Mouse (Mus musculus) myocyte (in vitro differentiated cells): ENCODE data around the gene Rpgrip1. TPM values are rescaled to one million over a fixed set of nuclear protein-coding genes. Genes with fewer than 3 reads are reported as not detected.

Experiments
- H3K27me3 ChIP-seq: one replicate; pipeline ENCODE4 v1.6.1; 2011; ENCODE audit not compliant: control insufficient read depth, insufficient read depth, insufficient read length
- H3K36me3 ChIP-seq: one replicate; pipeline ENCODE4 v1.6.1; 2011; ENCODE audit not compliant: control insufficient read depth, insufficient read depth
- H3K4me2 ChIP-seq: one replicate; pipeline ENCODE4 v1.6.1; 2011; ENCODE audit warnings: low read depth, control low read depth
- H3K4me3 ChIP-seq: one replicate; pipeline ENCODE4 v1.5.1; 2011; ENCODE audit warnings: mild to moderate bottlenecking, control low read depth, moderate library complexity
- H3K79me2 ChIP-seq: one replicate; pipeline ENCODE4 v1.6.1; 2011; ENCODE audit not compliant: control insufficient read depth, insufficient read depth
- H3ac ChIP-seq: one replicate; pipeline ENCODE4 v1.6.1; 2011; ENCODE audit not compliant: control insufficient read depth, insufficient read length
- CEBPB ChIP-seq: IDR thresholded peaks from 2 replicates; pipeline ENCODE4 v1.6.1; 2011; ENCODE audit warnings: mild to moderate bottlenecking, moderate library complexity; ENCODE audit not compliant: poor library complexity, insufficient read depth, severe bottlenecking
- E2F4 ChIP-seq: IDR thresholded peaks from one replicate; pipeline ENCODE4 v1.6.1; 2011; ENCODE audit warnings: mild to moderate bottlenecking, control low read depth, moderate library complexity; ENCODE audit not compliant: insufficient read depth
- MYOD1 ChIP-seq, 3 experiments: IDR thresholded peaks; one replicate each; pipeline ENCODE4 v1.6.1; 2011; ENCODE audit warnings: control low read depth in 2 of 3, low read depth in 2 of 3, mild to moderate bottlenecking in 2 of 3, moderate library complexity in 1 of 3; ENCODE audit not compliant: insufficient read length in 2 of 3, control insufficient read depth in 1 of 3
- MYOG ChIP-seq, 3 experiments: IDR thresholded peaks; one replicate each; pipeline ENCODE4 v1.6.1; 2011; ENCODE audit warnings: control low read depth in 2 of 3, low read depth in 2 of 3, mild to moderate bottlenecking in 2 of 3; ENCODE audit not compliant: insufficient read length in 2 of 3, control insufficient read depth in 1 of 3, insufficient read depth in 1 of 3
- POLR2A ChIP-seq: IDR thresholded peaks from one replicate; pipeline ENCODE4 v1.6.1; 2011; ENCODE audit warnings: low read depth, mild to moderate bottlenecking, control low read depth, moderate library complexity; ENCODE audit not compliant: insufficient read length
- POLR2AphosphoS2 ChIP-seq: IDR thresholded peaks from one replicate; pipeline ENCODE4 v1.6.1; 2011; ENCODE audit warnings: low read depth, control low read depth; ENCODE audit not compliant: insufficient read length
- SRF ChIP-seq: IDR thresholded peaks from one replicate; pipeline ENCODE4 v1.6.1; 2011; ENCODE audit warnings: low read depth; ENCODE audit not compliant: control insufficient read depth, insufficient read length
- TCF12 ChIP-seq: IDR thresholded peaks from one replicate; pipeline ENCODE4 v1.6.1; 2011; ENCODE audit warnings: mild to moderate bottlenecking, control low read depth; ENCODE audit not compliant: poor library complexity, insufficient read depth, severe bottlenecking
- TCF3 ChIP-seq: IDR thresholded peaks from one replicate; pipeline ENCODE4 v1.6.1; 2011; ENCODE audit warnings: low read depth, control low read depth; ENCODE audit not compliant: insufficient read length
- USF1 ChIP-seq: IDR thresholded peaks from one replicate; pipeline ENCODE4 v1.6.1; 2011; ENCODE audit warnings: low read depth, mild to moderate bottlenecking, control low read depth, moderate library complexity
- polyA plus RNA-seq: library from polyadenylated mRNA; unstranded; fragments of >200 nt; fragmentation: generic; extraction: Trizol; gene quantifications from one replicate; pipeline ENCODE4 v1.2.1, GENCODE M21; 2012; ENCODE audit warnings: missing spikeins

The Rpgrip1 gene
- polyA plus RNA-seq, 1 experiment = 0.47 TPM

- peaks cover 49% of the 10 kb centered on the region for H3K79me2 ChIP-seq
- peaks cover 6% of the 10 kb centered on the region for H3K36me3 ChIP-seq
- peak within 1 kb of the TSS; percentile 96 for H3K4me3 ChIP-seq
- H3K4me2 ChIP-seq = peak within 1 kb of the TSS; percentile 85
- peak; percentile 95 for TF ChIP-seq POLR2AphosphoS2
- peak; percentile 93 for TF ChIP-seq USF1
- TF ChIP-seq POLR2A = peak; percentile 73
- TF ChIP-seq MYOD1 (IDR thresholded peaks at IDR 0.05; ENCODE audit: control insufficient read depth in 1 of 3, insufficient read length in 2 of 3, low read depth in 2 of 3) = no peak
- peak within 1 kb of the TSS; percentile 68 for H3ac ChIP-seq
- no peaks in the 10 kb centered on the region for H3K27me3 ChIP-seq
Observed at GRCm38 (mm10) chr14:52197156-52197878, 86.8 kb downstream of the Rpgrip1 start, which contains the start of gene Supt16. Gene Supt16, minus strand, starts transcription at chr14:52197416.

DNA sequence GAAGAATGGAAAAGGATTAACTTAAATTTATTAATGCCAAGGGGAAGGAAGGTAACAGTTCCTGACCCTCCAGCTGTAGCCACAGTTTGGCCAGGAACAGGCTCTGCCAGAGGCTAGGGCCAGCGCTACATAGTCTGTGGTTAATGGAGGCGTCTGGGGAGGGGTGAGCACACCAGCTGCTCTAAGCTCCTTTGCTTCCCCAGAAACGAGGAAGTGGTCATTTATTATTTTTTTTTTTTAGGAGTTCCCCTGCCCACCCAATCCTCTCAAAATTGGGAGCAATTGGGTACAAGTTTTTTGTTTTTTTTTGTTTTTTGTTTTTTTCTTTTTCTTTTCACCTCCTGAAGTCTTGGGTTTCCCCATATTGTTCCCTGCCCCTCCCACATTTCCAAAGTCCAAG, 87.6 kb downstream of the Rpgrip1 start:
- TF ChIP-seq MYOD1 (IDR thresholded peaks at IDR 0.05; ENCODE audit: control insufficient read depth in 1 of 3, insufficient read length in 2 of 3, low read depth in 2 of 3) (peak in 1 of 3 experiments; percentile 17), TCF12 (no peak), USF1 (no peak), E2F4 (no peak), POLR2AphosphoS2 (peak; percentile 17), SRF (no peak), TCF3 (no peak), CEBPB (no peak), POLR2A (no peak), MYOG (IDR thresholded peaks at IDR 0.05; ENCODE audit: control insufficient read depth in 1 of 3, insufficient read depth in 1 of 3, insufficient read length in 2 of 3, low read depth in 2 of 3) (no peak)
- Histone ChIP-seq H3K4me3 (peak overlapping the region; percentile 96), H3K27me3 (no peaks in the 10 kb centered on the region), H3K36me3 (peaks cover 14% of the 10 kb centered on the region), H3K79me2 (peaks cover 40% of the 10 kb centered on the region), H3K4me2 (peak overlapping the region; percentile 81), H3ac (peak overlapping the region; percentile 68)

GRCm38 (mm10) chr14:52199412-52199811, 88.9 kb downstream of the Rpgrip1 start:
- no peak overlapping the region for H3ac ChIP-seq
- H3K79me2 ChIP-seq = peaks cover 28% of the 10 kb centered on the region
- TF ChIP-seq TCF12 = no peak
- H3K4me3 ChIP-seq = no peak overlapping the region
- peaks cover 22% of the 10 kb centered on the region for H3K36me3 ChIP-seq
- H3K4me2 ChIP-seq = no peak overlapping the region
- H3K27me3 ChIP-seq = no peaks in the 10 kb centered on the region

Other genes starting within 250 kb of the Rpgrip1 start
- gene Mettl17, start 225.9 kb upstream of the Rpgrip1 start, polyA plus RNA-seq = 24.1 TPM
- 0.12 TPM for gene Slc39a2, start 217.8 kb upstream of the Rpgrip1 start, polyA plus RNA-seq
- gene Ndrg2, start 196.5 kb upstream of the Rpgrip1 start, polyA plus RNA-seq = 31.8 TPM
- not detected for gene Tppp2, start 192.3 kb upstream of the Rpgrip1 start, polyA plus RNA-seq
- gene Rnase13, start 187.9 kb upstream of the Rpgrip1 start, polyA plus RNA-seq = not detected
- gene Arhgef40, start 126.0 kb upstream of the Rpgrip1 start, polyA plus RNA-seq = 35.0 TPM
- 0.34 TPM for gene Tmem253, start 95.0 kb upstream of the Rpgrip1 start, polyA plus RNA-seq
- 13.6 TPM for gene Zfp219, start 90.0 kb upstream of the Rpgrip1 start, polyA plus RNA-seq
- gene Olfr221, start 68.2 kb upstream of the Rpgrip1 start, polyA plus RNA-seq = not detected
- 147 TPM for gene Hnrnpc, start 6.7 kb upstream of the Rpgrip1 start, polyA plus RNA-seq
- gene Supt16, start 86.7 kb downstream of the Rpgrip1 start, polyA plus RNA-seq = 11.7 TPM
- 19.6 TPM for gene Chd8, start 147.1 kb downstream of the Rpgrip1 start, polyA plus RNA-seq
- 26.8 TPM for gene Tox4, start 168.4 kb downstream of the Rpgrip1 start, polyA plus RNA-seq
- 4.9 TPM for gene Rab2b, start 168.8 kb downstream of the Rpgrip1 start, polyA plus RNA-seq
- 30.5 TPM for gene Mettl3, start 194.4 kb downstream of the Rpgrip1 start, polyA plus RNA-seq
- gene Sall2, start 218.1 kb downstream of the Rpgrip1 start, polyA plus RNA-seq = 3.5 TPM
- gene Olfr1513, start 245.7 kb downstream of the Rpgrip1 start, polyA plus RNA-seq = not detected